Mouse (Mus musculus) intestine, embryonic 14.5 days (tissue): ENCODE data around the gene Gucy1b2. TPM values are rescaled to one million over a fixed set of nuclear protein-coding genes. Genes with fewer than 3 reads are reported as not detected.

Experiments
- ATAC-seq: fragments of 200-750 bp; cut with Nextera tagmentation; replicated peaks from 2 replicates; pipeline ENCODE4 v1.8.0; 2017; ENCODE audit warnings: low read depth, moderate number of reproducible peaks, moderate TSS enrichment, moderate library complexity; ENCODE audit not compliant: low FRiP score, low TSS enrichment
- DNase-seq: peaks from one replicate; pipeline ENCODE4 v3.0.0-alpha.2; 2018; ENCODE audit warnings: low spot score
- H3K27ac ChIP-seq: fragments of 300-500 bp; sonication (generic); 2 replicates; pipeline ENCODE4 v1.5.1; 2014; ENCODE audit warnings: low read depth, mild to moderate bottlenecking, control low read depth
- H3K27me3 ChIP-seq: fragments of 300-500 bp; sonication (generic); replicated peaks from 2 replicates; pipeline ENCODE4 v1.6.1; 2014; ENCODE audit warnings: low read length, control low read depth; ENCODE audit not compliant: control insufficient read depth, insufficient read depth
- H3K36me3 ChIP-seq: fragments of 300-500 bp; sonication (generic); 2 replicates; pipeline ENCODE4 v1.6.1; 2014; ENCODE audit warnings: low read length, control low read depth; ENCODE audit not compliant: control insufficient read depth, insufficient read depth
- H3K4me1 ChIP-seq: fragments of 300-500 bp; sonication (generic); replicated peaks from 2 replicates; pipeline ENCODE4 v1.6.1; 2014; ENCODE audit warnings: low read length, control low read depth, mixed read lengths; ENCODE audit not compliant: control insufficient read depth, insufficient read depth
- H3K4me2 ChIP-seq: fragments of 300-500 bp; sonication (generic); 2 replicates; pipeline ENCODE4 v1.6.1; 2014; ENCODE audit warnings: low read length
- H3K4me3 ChIP-seq: fragments of 300-500 bp; sonication (generic); 2 replicates; pipeline ENCODE4 v1.5.1; 2014; ENCODE audit warnings: low read depth, low read length, control low read depth, mixed read lengths
- H3K9ac ChIP-seq: fragments of 300-500 bp; sonication (generic); 2 replicates; pipeline ENCODE4 v1.6.1; 2014; ENCODE audit warnings: mild to moderate bottlenecking, low read length
- H3K9me3 ChIP-seq: fragments of 300-500 bp; sonication (generic); 2 replicates; pipeline ENCODE4 v1.6.1; 2016; ENCODE audit warnings: low read length, control low read depth; ENCODE audit not compliant: control insufficient read depth
- WGBS: fragments of 180-500 bp; shearing (Covaris S2); extraction: QIAGEN DNeasy Blood & Tissue Kit; methylation state at CpG from one replicate; pipeline ENCODE4 v1.1.7; 2014; 5-methylcytosine and 5-hydroxymethylcytosine counted together
- polyA plus RNA-seq: library from polyadenylated mRNA; unstranded; fragments of >200 nt; fragmentation: Nextera tagmentation; extraction: Ambion mirVana; gene quantifications from 2 replicates; pipeline ENCODE4 v1.2.1, GENCODE M21; 2014

Gene Gucy1b2
- polyA plus RNA-seq, 1 experiment from 2014 or later, result not detected

GRCm38 (mm10) chr14:62389729-62390536 lies 66.2 kb downstream of the Gucy1b2 start:
- ATAC-seq (no peak), DNase-seq (no peak)
- Histone ChIP-seq H3K27ac (no peak overlapping the region), H3K9me3 (no peaks in the 10 kb centered on the region), H3K36me3 (no peaks in the 10 kb centered on the region), H3K4me2 (no peak overlapping the region), H3K9ac (no peak overlapping the region), H3K4me1 (no peaks in the 10 kb centered on the region), H3K4me3 (no peak overlapping the region), H3K27me3 (no peaks in the 10 kb centered on the region)
- WGBS, result 77% methylated on average over 9 of the region's 9 CpGs

GRCm38 (mm10) chr14:62389064-62389728 lies 66.9 kb downstream of the Gucy1b2 start:
- no peaks in the 10 kb centered on the region for H3K4me1 ChIP-seq
- H3K36me3 ChIP-seq, result no peaks in the 10 kb centered on the region
- no peak overlapping the region for H3K4me2 ChIP-seq
- ATAC-seq (no peak), DNase-seq (no peak)
- no peaks in the 10 kb centered on the region for H3K27me3 ChIP-seq
- H3K9ac ChIP-seq, result no peak overlapping the region
- WGBS, result 75% methylated on average over 6 of the region's 6 CpGs
- H3K4me3 ChIP-seq, result no peak overlapping the region
- H3K27ac ChIP-seq, result no peak overlapping the region
- H3K9me3 ChIP-seq, result no peaks in the 10 kb centered on the region

- H3K27me3 ChIP-seq, result no peaks in the 10 kb centered on the region
- WGBS, result 88% methylated on average over 3 of the region's 3 CpGs
- no peak overlapping the region for H3K4me3 ChIP-seq
- H3K4me2 ChIP-seq, result no peak overlapping the region
- no peaks in the 10 kb centered on the region for H3K4me1 ChIP-seq
- H3K36me3 ChIP-seq, result no peaks in the 10 kb centered on the region
- no peak overlapping the region for H3K9ac ChIP-seq
- no peak overlapping the region for H3K27ac ChIP-seq
- ATAC-seq, result no peak
- H3K9me3 ChIP-seq, result no peaks in the 10 kb centered on the region
- DNase-seq, result no peak
Measured at GRCm38 (mm10) chr14:62383786-62384299, 72.2 kb downstream of the Gucy1b2 start.

GRCm38 (mm10) chr14:62383109-62383508 lies 73.0 kb downstream of the Gucy1b2 start:
- no peak for DNase-seq
- H3K27ac ChIP-seq, result no peak overlapping the region
- H3K4me1 ChIP-seq, result no peaks in the 10 kb centered on the region
- H3K36me3 ChIP-seq, result no peaks in the 10 kb centered on the region
- H3K9ac ChIP-seq, result no peak overlapping the region
- 82% methylated on average over 3 of the region's 3 CpGs for WGBS
- no peak overlapping the region for H3K4me3 ChIP-seq
- no peak for ATAC-seq
- no peak overlapping the region for H3K4me2 ChIP-seq
- H3K27me3 ChIP-seq, result no peaks in the 10 kb centered on the region
- H3K9me3 ChIP-seq, result no peaks in the 10 kb centered on the region

GRCm38 (mm10) chr14:62380606-62381005 lies 75.5 kb downstream of the Gucy1b2 start:
- Histone ChIP-seq H3K4me1 (no peaks in the 10 kb centered on the region; the same call in 1 of the 2 replicates), H3K27me3 (no peaks in the 10 kb centered on the region), H3K27ac (no peak overlapping the region), H3K36me3 (no peaks in the 10 kb centered on the region), H3K9ac (no peak overlapping the region), H3K4me2 (no peak overlapping the region), H3K9me3 (no peaks in the 10 kb centered on the region), H3K4me3 (no peak overlapping the region)
- ATAC-seq (no peak), DNase-seq (no peak)
- 86% methylated on average over 6 of the region's 6 CpGs for WGBS

GRCm38 (mm10) chr14:62379391-62379790 lies 76.7 kb downstream of the Gucy1b2 start:
- Histone ChIP-seq H3K27ac (no peak overlapping the region), H3K9ac (no peak overlapping the region), H3K9me3 (no peaks in the 10 kb centered on the region), H3K4me2 (no peak overlapping the region), H3K36me3 (no peaks in the 10 kb centered on the region), H3K4me3 (no peak overlapping the region), H3K4me1 (no peaks in the 10 kb centered on the region; the same call in 1 of the 2 replicates), H3K27me3 (no peaks in the 10 kb centered on the region)
- ATAC-seq, result no peak
- DNase-seq, result no peak
- WGBS, result 93% methylated on average over 2 of the region's 2 CpGs

GRCm38 (mm10) chr14:62376115-62376514 lies 80.0 kb downstream of the Gucy1b2 start:
- no peaks in the 10 kb centered on the region for H3K9me3 ChIP-seq
- H3K4me3 ChIP-seq, result no peak overlapping the region
- no peak for DNase-seq
- H3K4me2 ChIP-seq, result no peak overlapping the region
- no peak overlapping the region; the same call in 1 of the 2 replicates for H3K27ac ChIP-seq
- no peak overlapping the region for H3K9ac ChIP-seq
- no peak for ATAC-seq
- H3K27me3 ChIP-seq, result no peaks in the 10 kb centered on the region
- H3K36me3 ChIP-seq, result no peaks in the 10 kb centered on the region
- peaks cover 2% of the 10 kb centered on the region; the same call in 1 of the 2 replicates for H3K4me1 ChIP-seq
- WGBS, result 74% methylated on average over 2 of the region's 2 CpGs

GRCm38 (mm10) chr14:62375694-62376093 lies 80.4 kb downstream of the Gucy1b2 start:
- Histone ChIP-seq H3K36me3 (no peaks in the 10 kb centered on the region), H3K9ac (no peak overlapping the region), H3K27ac (no peak overlapping the region; the same call in 1 of the 2 replicates), H3K9me3 (no peaks in the 10 kb centered on the region), H3K4me3 (no peak overlapping the region), H3K27me3 (no peaks in the 10 kb centered on the region), H3K4me2 (no peak overlapping the region), H3K4me1 (peaks cover 2% of the 10 kb centered on the region; the same call in 1 of the 2 replicates)
- DNase-seq (no peak), ATAC-seq (no peak)
